Comparison of ENCODE assay signal across 8 mouse cellular contexts in the genomic region with DNA sequence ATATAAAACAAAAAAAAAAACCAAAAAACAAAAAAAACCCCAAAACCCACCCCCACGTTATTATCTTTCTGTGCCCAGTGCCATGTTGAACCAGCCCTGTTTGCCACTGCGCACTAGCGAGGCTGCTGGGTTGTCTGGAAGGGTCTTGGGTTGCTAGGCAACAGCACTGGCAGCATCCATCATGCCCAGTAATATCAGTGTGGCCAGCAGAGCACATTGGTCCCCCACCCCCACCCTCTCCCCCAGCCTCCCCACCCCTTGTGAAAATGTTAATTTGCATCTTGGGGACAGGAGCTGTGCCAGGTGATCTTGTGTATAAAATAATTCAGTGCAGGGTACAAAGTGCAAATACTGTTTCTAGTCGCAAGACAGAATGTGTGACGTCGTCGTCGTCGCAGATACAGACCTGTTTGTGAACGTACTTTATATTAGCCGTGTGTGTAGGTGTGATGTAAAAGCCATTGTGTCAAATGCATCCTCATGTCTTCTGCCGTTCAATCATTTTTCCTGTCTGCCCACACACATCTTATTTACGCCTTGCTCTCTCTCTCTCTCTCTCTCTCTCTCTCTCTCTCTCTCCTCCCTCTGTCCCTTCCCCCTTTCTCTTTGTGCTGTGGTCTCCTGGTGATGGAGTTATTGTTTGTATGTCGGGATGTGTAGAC.
DNase-seq lines count a peak whose midpoint lies in the region; ATAC-seq and TF ChIP-seq lines count a peak whose summit lies in the region.
"Had no signal": no experiment of that assay in that cellular context is flagged by ENCODE, and none has a peak within 500 bp of the region (broad histone marks: within the 10 kb centered on the region; RNA-seq: fewer than 3 reads in every experiment).

No protein-coding gene starts in this region.

- H3K4me3 ChIP-seq in CH12.LX (replicated peaks in 1 of 3; ENCODE audit: low read depth in 2 of 3, low read length in 2 of 3, poor library complexity in 1 of 3) = no peak overlapping the region
- H3K4me3 ChIP-seq in hindbrain, embryonic 12.5 days = no peak overlapping the region
- no peak overlapping the region for H3K4me3 ChIP-seq in olfactory bulb, adult 2 months (ENCODE audit: insufficient read depth, low read depth, low read length)
- H3K4me3 ChIP-seq: liver, embryonic 13.5 days had no signal

- no peak for TF ChIP-seq POLR2A in CH12.LX (IDR thresholded peaks at IDR 0.05; ENCODE audit: low read depth, low read length)
- no peak for TF ChIP-seq POLR2A in olfactory bulb, adult 2 months (IDR thresholded peaks at IDR 0.05; ENCODE audit: insufficient read depth, low read depth, low read length)

- H3K4me1 ChIP-seq in CH12.LX (ENCODE audit: control insufficient read depth in 1 of 2, insufficient read depth in 2 of 2) = peaks cover 25 to 43% of the 10 kb centered on the region in 2 experiments
- peaks cover 34% of the 10 kb centered on the region for H3K4me1 ChIP-seq in hindbrain, embryonic 12.5 days
- H3K4me1 ChIP-seq in olfactory bulb, adult 2 months (ENCODE audit: control insufficient read depth, insufficient read depth, low read length) = peaks cover 10% of the 10 kb centered on the region

- no peaks in the 10 kb centered on the region for H3K79me2 ChIP-seq in CH12.LX (replicated peaks; ENCODE audit: control insufficient read depth, extremely low read depth, insufficient read depth, poor library complexity, severe bottlenecking)

- no peaks in the 10 kb centered on the region for H3K36me3 ChIP-seq in CH12.LX (replicated peaks in 1 of 2; ENCODE audit: control insufficient read depth in 1 of 2, insufficient read depth in 1 of 2, low read length in 1 of 2)
- no peaks in the 10 kb centered on the region for H3K36me3 ChIP-seq in hindbrain, embryonic 12.5 days
- H3K36me3 ChIP-seq: liver, embryonic 13.5 days had no signal

- no peak for TF ChIP-seq CTCF in CH12.LX (conservative IDR thresholded peaks at IDR 0.05 in 1 of 2, IDR thresholded peaks at IDR 0.05 in 1 of 2; ENCODE audit: low read depth in 2 of 2, low read length in 2 of 2)
- no peak for TF ChIP-seq CTCF in olfactory bulb, adult 2 months (IDR thresholded peaks at IDR 0.05; ENCODE audit: insufficient read depth, low read depth, low read length)

- peaks cover 3% of the 10 kb centered on the region for H3K9me3 ChIP-seq in CH12.LX (replicated peaks; ENCODE audit: low read length)
- H3K9me3 ChIP-seq in hindbrain, embryonic 12.5 days (replicated peaks) = 0 out of 2 replicates have a peak, but pooled peaks cover 4% of the 10 kb centered on the region
- H3K9me3 ChIP-seq: liver, embryonic 13.5 days had no signal

- H3K9ac ChIP-seq in CH12.LX (ENCODE audit: insufficient read depth, low read depth) = no peak overlapping the region
- no peak overlapping the region for H3K9ac ChIP-seq in hindbrain, embryonic 12.5 days
- H3K9ac ChIP-seq: liver, embryonic 13.5 days had no signal

- H3K4me2 ChIP-seq in CH12.LX (ENCODE audit: insufficient read depth, low read depth, poor library complexity, severe bottlenecking) = peak overlapping the region; percentile 63
- peak overlapping the region; percentile 44 for H3K4me2 ChIP-seq in hindbrain, embryonic 12.5 days (replicated peaks)

- in situ Hi-C loops in CH12.LX (cut with MboI; ENCODE audit: low pct_ligation_motif_present, low pct_unique_long_range_greater_than_20kb, low sequenced_read_pairs) = no loop called here

- TF ChIP-seq RAD21 in CH12.LX (IDR thresholded peaks at IDR 0.05; ENCODE audit: low read depth, low read length) = no peak

- dilution Hi-C loops in CH12.LX (cut with MboI; ENCODE audit: extremely low pct_ligation_motif_present, extremely low pct_unique_long_range_greater_than_20kb, low sequenced_read_pairs) = no loop called here

- DNase-seq in CD4-positive helper T cell, adult 2 months (ENCODE audit: low read depth, low spot score) = peak; percentile 67
- peak; percentile 27 for DNase-seq in CH12.LX (ENCODE audit: extremely low read depth)
- peak; percentile 55 to 75 for DNase-seq in layer of hippocampus, postnatal 14 days (ENCODE audit: low spot score in 2 of 2)
- DNase-seq in c-Kit-positive CD71-positive TER-119-positive erythroid progenitor cells, embryonic 14.5 days (ENCODE audit: low spot score) = no peak
- no peak for DNase-seq in thymus, postnatal 10 days (ENCODE audit: low spot score in 2 of 2)
- DNase-seq: liver, embryonic 13.5 days had no signal

- TF ChIP-seq EP300 in CH12.LX (IDR thresholded peaks at IDR 0.05; ENCODE audit: low read length) = no peak

- ATAC-seq in hindbrain, embryonic 12.5 days (ENCODE audit: low FRiP score) = peak; percentile 96

- H3K27ac ChIP-seq in CH12.LX (ENCODE audit: insufficient read depth, low read depth) = peak overlapping the region; percentile 16; the same call in 1 of the 2 replicates
- peak overlapping the region; percentile 90 for H3K27ac ChIP-seq in hindbrain, embryonic 12.5 days
- peak overlapping the region; percentile 45 for H3K27ac ChIP-seq in olfactory bulb, adult 2 months (ENCODE audit: insufficient read depth, low read depth, low read length)
- H3K27ac ChIP-seq: liver, embryonic 13.5 days had no signal

- H3K27me3 ChIP-seq in CH12.LX (replicated peaks) = no peaks in the 10 kb centered on the region
- no peaks in the 10 kb centered on the region for H3K27me3 ChIP-seq in hindbrain, embryonic 12.5 days
- H3K27me3 ChIP-seq: liver, embryonic 13.5 days had no signal

- WGBS in hindbrain, embryonic 12.5 days = 31% methylated on average over 14 of the region's 14 CpGs
- WGBS in olfactory bulb, adult 2 months = 21% methylated on average over 14 of the region's 14 CpGs

TF ChIP-seq in CH12.LX, 34 proteins besides CTCF, POLR2A, EP300 and RAD21:
- TF ChIP-seq SIN3A (IDR thresholded peaks at IDR 0.05; ENCODE audit: low read length) (peak; percentile 50; the same call in 1 of the 2 replicates), MAZ (IDR thresholded peaks at IDR 0.05; ENCODE audit: low read depth, low read length) (no peak), IRF4 (IDR thresholded peaks at IDR 0.05; ENCODE audit: low read depth, low read length) (0 out of 2 replicates have a peak, but pooled peaks have one; percentile 12)

Comparison
In these comparisons a context has a peak if more than half of its experiments do, and no peak if none do; other contexts are left out.
1. DNase-seq: peak in CD4-positive helper T cell, adult 2 months (single experiment), CH12.LX (single experiment) and layer of hippocampus, postnatal 14 days (2 of 2); none in c-Kit-positive CD71-positive TER-119-positive erythroid progenitor cells, embryonic 14.5 days (single experiment) and thymus, postnatal 10 days (0 of 2).
2. H3K27ac ChIP-seq: peak in every context shown above with its lines; median percentile 90 in hindbrain, embryonic 12.5 days; 45 in olfactory bulb, adult 2 months; 16 in CH12.LX.